ENCODE assay signal across 7 mouse cellular contexts in the genomic region with DNA sequence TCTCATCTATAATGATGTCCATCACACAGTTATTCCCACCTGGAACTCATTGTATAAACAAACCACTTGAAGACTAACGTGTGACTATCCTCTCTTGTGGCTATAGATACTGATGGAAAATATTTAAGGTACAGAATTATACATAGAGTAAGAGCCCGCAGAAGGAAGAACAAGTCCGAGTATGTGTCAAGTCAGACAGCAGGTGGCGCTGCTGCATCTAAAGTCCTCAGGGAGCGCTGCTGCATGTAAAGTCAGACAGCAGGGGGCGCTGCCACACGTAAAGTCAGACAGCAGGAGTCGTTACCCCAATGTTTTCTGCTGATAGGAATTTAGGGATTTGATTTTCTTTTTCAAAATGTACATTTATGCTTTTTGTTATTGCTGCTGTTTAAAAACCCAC. TPM values are rescaled to one million over a fixed set of nuclear protein-coding genes. Genes with fewer than 3 reads are reported as not detected.
DNase-seq lines count a peak whose midpoint lies in the region; ATAC-seq and TF ChIP-seq lines count a peak whose summit lies in the region.

No protein-coding gene starts in this region.

- no peak overlapping the region for H3K27ac ChIP-seq in small intestine, adult 2 months (ENCODE audit: insufficient read depth, low read depth, low read length)

- no peaks in the 10 kb centered on the region for H3K36me3 ChIP-seq in small intestine, adult 2 months (ENCODE audit: control insufficient read depth, insufficient read depth, low read length)

- ATAC-seq in megakaryocyte progenitor cell, adult 5-6 weeks (replicated peaks; ENCODE audit: poor library complexity): peak; percentile 100

- DNase-seq in MN1 (ENCODE audit: low spot score): peak; percentile 38
- peak; percentile 97 for DNase-seq in brain, adult 2 months (ENCODE audit: low read depth, low spot score)
- DNase-seq in fibroblast of lung, adult 2 months (ENCODE audit: low read depth): peak; percentile 52
- peak; percentile 40 for DNase-seq in heart, postnatal 25 days (ENCODE audit: low spot score)
- peak; percentile 89 to 99 for DNase-seq in layer of hippocampus, postnatal 25 days (ENCODE audit: extremely low spot score in 1 of 2, low spot score in 1 of 2)

- peak; percentile 100 for TF ChIP-seq CTCF in small intestine, adult 2 months (IDR thresholded peaks at IDR 0.05; ENCODE audit: extremely low read depth, insufficient read length, insufficient replicate concordance, low read depth, low read length)

- no peaks in the 10 kb centered on the region for H3K27me3 ChIP-seq in small intestine, adult 2 months (ENCODE audit: control insufficient read depth, insufficient read depth, low read length)

- WGBS in small intestine, adult 2 months: 3% methylated on average over 8 of the region's 8 CpGs

- H3K4me1 ChIP-seq in small intestine, adult 2 months (ENCODE audit: control insufficient read depth, insufficient read depth, insufficient read length, low read length): no peaks in the 10 kb centered on the region

- intact Hi-C loops in heart, postnatal 25 days (cut with DNase I): no loop called here

- no peak overlapping the region for H3K4me3 ChIP-seq in small intestine, adult 2 months (ENCODE audit: low read depth, low read length)

- no peak for TF ChIP-seq POLR2A in small intestine, adult 2 months (IDR thresholded peaks at IDR 0.05; ENCODE audit: low read depth, low read length)

RNA-seq across cellular contexts. Expression of a gene that starts 5.4 kb away (rescaled TPM):
- not detected for total RNA-seq in heart, postnatal 25 days (2021)
- 10 to 100 TPM; 20.0 to 22.9 TPM for total RNA-seq in layer of hippocampus, postnatal 25 days (2021)
- total RNA-seq in megakaryocyte progenitor cell, adult 5-6 weeks (2015): not detected in 2 replicates
- not detected in 2 replicates for total RNA-seq in megakaryocyte progenitor cell, adult 5-6 weeks (2017)
- polyA plus RNA-seq in small intestine, adult 2 months (2012; rRNA removed): not detected in 2 replicates

RNA-seq across cellular contexts. Expression of a gene that starts 42.4 kb away (rescaled TPM):
- total RNA-seq in heart, postnatal 25 days (2021): not detected
- total RNA-seq in layer of hippocampus, postnatal 25 days (2021): not detected
- total RNA-seq in megakaryocyte progenitor cell, adult 5-6 weeks (2015): 5.7 and 18.3 TPM in 2 replicates
- total RNA-seq in megakaryocyte progenitor cell, adult 5-6 weeks (2017): 10.0 and 29.0 TPM in 2 replicates
- polyA plus RNA-seq in small intestine, adult 2 months (2012; rRNA removed): not detected in 2 replicates

Comparison
In these comparisons a context has a peak if more than half of its experiments do, and no peak if none do; other contexts are left out.
1. DNase-seq: peak in every context shown above with its lines; median percentile 97 in brain, adult 2 months; 94 in layer of hippocampus, postnatal 25 days; 52 in fibroblast of lung, adult 2 months; 40 in heart, postnatal 25 days; 38 in MN1.
2. RNA of a gene that starts 5.4 kb away (total RNA-seq): 20.0 to 22.9 TPM in layer of hippocampus, postnatal 25 days; not detected in heart, postnatal 25 days and not detected in megakaryocyte progenitor cell, adult 5-6 weeks; every median in the first group is over 10 times any median in the second.
3. RNA of a gene that starts 42.4 kb away (total RNA-seq): 5.7 to 29.0 TPM in megakaryocyte progenitor cell, adult 5-6 weeks; not detected in layer of hippocampus, postnatal 25 days and not detected in heart, postnatal 25 days; every median in the first group is over 4 times any median in the second.